Mouse (Mus musculus): Measurements from ENCODE around the gene Simc1. TPM values are rescaled to one million over a fixed set of nuclear protein-coding genes. Genes with fewer than 3 reads are reported as not detected.

Simc1 gene
- polyA plus RNA-seq, 1 experiment from 2014 or later = 6.8 TPM

DNA sequence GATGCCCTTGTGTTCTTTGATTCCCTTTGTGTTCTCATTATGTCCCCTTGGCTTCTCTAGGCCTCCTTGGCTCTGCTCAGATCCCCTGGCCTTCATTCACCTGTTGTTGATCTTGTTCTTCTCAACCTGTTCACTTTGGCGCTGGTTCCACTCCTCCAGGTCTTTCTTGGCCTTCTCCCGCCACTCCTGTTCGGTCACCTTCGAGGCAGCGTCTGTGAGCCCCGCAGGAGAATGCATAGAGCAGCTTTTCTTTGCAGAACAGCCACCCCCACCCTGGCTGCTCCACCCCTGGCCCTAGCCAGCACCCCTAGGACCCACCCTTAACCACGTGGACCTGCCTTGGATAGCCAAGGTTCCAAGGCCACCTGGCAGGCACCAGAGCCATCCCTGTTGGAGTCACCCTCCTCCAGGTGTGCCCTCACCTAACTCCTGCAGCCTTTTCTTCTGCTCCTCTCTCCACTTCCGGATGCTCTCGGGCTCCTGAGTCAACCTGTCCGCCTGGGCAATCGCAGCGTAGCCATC, 95.1 kb downstream of the Simc1 start:
- Histone ChIP-seq H3K27ac (no peak overlapping the region), H3K27me3 (ENCODE audit: insufficient read depth, low read length) (no peaks in the 10 kb centered on the region), H3K4me1 (replicated peaks; ENCODE audit: insufficient read depth, low read length) (no peaks in the 10 kb centered on the region), H3K9me3 (replicated peaks; ENCODE audit: low read length) (no peaks in the 10 kb centered on the region), H3K36me3 (ENCODE audit: insufficient read depth, low read length) (peaks cover 10% of the 10 kb centered on the region; the same call in 1 of the 2 replicates), H3K4me2 (ENCODE audit: low read length) (no peak overlapping the region), H3K9ac (ENCODE audit: low read depth, low read length) (no peak overlapping the region), H3K4me3 (replicated peaks; ENCODE audit: low read depth, low read length) (no peak overlapping the region)
- DNase-seq (ENCODE audit: low spot score) (no peak), ATAC-seq (replicated peaks; ENCODE audit: low FRiP score, low read depth) (no peak)
- 85% methylated on average over 12 of the region's 12 CpGs for WGBS
- TF ChIP-seq CTCF (IDR thresholded peaks at IDR 0.05; ENCODE audit: low read depth) = no peak

Small RNAs within 50 kb of the gene (microRNA-seq; reads per million reads assigned to microRNA genes)
- gene Gm24195 = not detected

Other genes with a start within 250 kb of the Simc1 start
- 4.0 and 4.5 TPM in 2 replicates for gene Cplx2, start 132.4 kb upstream of the Simc1 start, polyA plus RNA-seq (2015; fragmentation: Nextera tagmentation; extraction: Ambion mirVana)
- 83.4 and 87.7 TPM in 2 replicates for gene Thoc3, start 34.9 kb upstream of the Simc1 start, polyA plus RNA-seq (2015; fragmentation: Nextera tagmentation; extraction: Ambion mirVana)
- 190 and 201 TPM in 2 replicates for gene 4833439L19Rik, start 61.7 kb downstream of the Simc1 start, polyA plus RNA-seq (2015; fragmentation: Nextera tagmentation; extraction: Ambion mirVana)
- gene Arl10, start 71.2 kb downstream of the Simc1 start, polyA plus RNA-seq (2015; fragmentation: Nextera tagmentation; extraction: Ambion mirVana) = 21.7 and 23.1 TPM in 2 replicates
- gene Nop16, start 86.3 kb downstream of the Simc1 start, polyA plus RNA-seq (2015; fragmentation: Nextera tagmentation; extraction: Ambion mirVana) = 60.2 and 61.6 TPM in 2 replicates
- 313 and 317 TPM in 2 replicates for gene Higd2a, start 86.4 kb downstream of the Simc1 start, polyA plus RNA-seq (2015; fragmentation: Nextera tagmentation; extraction: Ambion mirVana)
- gene Cltb, start 107.6 kb downstream of the Simc1 start, polyA plus RNA-seq (2015; fragmentation: Nextera tagmentation; extraction: Ambion mirVana) = 67.6 and 68.7 TPM in 2 replicates
- gene Faf2, start 118.0 kb downstream of the Simc1 start, polyA plus RNA-seq (2015; fragmentation: Nextera tagmentation; extraction: Ambion mirVana) = 61.2 and 63.6 TPM in 2 replicates
- 63.0 and 77.4 TPM in 2 replicates for gene Rnf44, start 190.1 kb downstream of the Simc1 start, polyA plus RNA-seq (2015; fragmentation: Nextera tagmentation; extraction: Ambion mirVana)
- gene Cdhr2, start 197.7 kb downstream of the Simc1 start, polyA plus RNA-seq (2015; fragmentation: Nextera tagmentation; extraction: Ambion mirVana) = 10.0 and 10.9 TPM in 2 replicates
- 0.13 and 0.14 TPM in 2 replicates for gene Gprin1, start 246.1 kb downstream of the Simc1 start, polyA plus RNA-seq (2015; fragmentation: Nextera tagmentation; extraction: Ambion mirVana)

Measured in kidney, postnatal 0 days (tissue).